Mouse (Mus musculus): ENCODE measurements around the gene Slitrk2.

The Slitrk2 gene

DNA sequence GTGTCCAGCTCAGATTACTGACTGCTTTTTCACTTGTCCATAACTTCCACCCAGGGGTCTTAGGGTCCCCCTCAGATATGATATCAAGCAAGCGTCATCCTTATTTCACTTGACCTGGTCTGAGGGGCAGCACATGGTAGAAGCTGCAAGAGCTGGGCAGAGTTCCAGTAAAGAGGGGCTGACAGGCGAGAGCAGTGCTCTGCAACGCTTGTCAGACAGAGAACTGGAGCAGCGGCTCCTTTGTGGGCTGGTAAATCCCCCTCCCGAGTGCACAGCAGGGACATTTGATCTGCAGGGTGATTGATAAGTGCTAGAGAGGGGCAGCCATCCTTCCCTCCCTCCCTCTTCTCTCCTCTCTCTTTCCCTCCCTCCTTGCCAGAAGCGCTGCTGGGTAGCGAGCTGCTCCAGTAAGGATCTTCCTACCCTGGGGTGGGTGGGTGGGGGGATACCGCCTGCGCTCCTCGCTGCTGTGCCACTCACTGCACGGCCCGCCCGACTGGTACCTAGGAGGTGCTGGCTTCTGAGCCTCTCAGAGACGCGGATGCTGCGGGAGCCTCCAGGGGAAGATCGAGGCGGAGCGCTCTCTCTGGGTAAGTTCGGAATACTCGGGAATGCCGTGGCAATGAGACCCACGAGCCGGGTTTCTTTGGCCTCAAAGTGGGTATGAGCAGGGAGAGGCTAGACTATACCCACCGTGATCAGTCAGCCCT, at the start of gene Slitrk2:
TSS of gene Slitrk2 (plus strand) at position 408 of the 710 bp plus-strand sequence.
- DNase-seq (ENCODE audit: low spot score) = no peak

DNA sequence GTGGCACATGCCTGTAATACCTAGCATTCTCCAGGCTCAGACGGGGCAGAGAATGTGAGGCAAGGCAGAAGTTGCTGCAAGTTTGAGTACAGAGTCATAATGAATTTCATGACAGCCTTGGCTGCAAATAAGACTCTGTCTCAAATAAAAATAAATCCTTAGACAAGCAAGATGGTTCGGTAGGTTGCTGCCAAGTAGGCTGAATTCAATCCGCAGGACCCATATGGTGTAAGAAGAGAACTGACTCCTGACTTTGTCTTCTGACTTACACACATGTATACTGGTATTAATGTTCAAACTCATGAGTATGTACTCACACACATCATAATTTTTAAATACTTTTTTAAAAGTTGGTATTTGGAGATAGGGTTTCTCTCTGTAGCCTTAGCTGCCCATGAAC, 43.6 kb upstream of the Slitrk2 start:
- DNase-seq (ENCODE audit: low spot score) = no peak

DNA sequence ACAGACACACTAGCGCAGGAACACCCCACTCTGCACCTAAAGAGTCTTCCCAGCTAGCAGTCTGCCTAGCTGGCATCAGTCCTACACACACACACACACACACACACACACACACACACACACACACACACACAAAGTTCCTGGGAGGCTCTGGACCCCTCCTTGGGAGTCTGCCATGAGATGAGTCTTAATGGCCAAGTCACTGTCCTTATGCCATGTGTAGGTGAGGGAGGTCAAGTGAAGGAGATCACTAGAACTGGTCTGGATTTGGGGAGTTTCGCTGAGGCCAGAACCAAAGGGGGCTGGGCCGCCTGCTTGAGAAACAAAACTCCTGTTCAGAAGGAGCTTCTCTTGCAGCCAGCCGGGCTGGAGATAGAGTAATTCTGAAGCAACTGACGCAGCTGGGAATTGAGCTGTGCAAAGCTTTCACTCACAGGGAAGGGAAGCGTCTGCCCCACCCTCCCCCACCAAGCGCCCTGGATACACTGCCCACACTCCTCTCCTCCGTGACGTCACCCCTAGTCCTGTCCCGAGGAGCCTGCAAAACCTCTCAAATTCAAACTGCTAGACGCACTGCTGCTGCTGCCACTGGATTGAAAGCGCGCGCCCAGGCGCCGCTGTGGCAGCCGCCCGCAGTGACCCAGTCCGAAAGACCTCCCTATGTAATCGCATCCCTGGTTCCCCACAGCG, 3.5 kb downstream of the Slitrk2 start:
- no peak for DNase-seq (ENCODE audit: low spot score)

DNA sequence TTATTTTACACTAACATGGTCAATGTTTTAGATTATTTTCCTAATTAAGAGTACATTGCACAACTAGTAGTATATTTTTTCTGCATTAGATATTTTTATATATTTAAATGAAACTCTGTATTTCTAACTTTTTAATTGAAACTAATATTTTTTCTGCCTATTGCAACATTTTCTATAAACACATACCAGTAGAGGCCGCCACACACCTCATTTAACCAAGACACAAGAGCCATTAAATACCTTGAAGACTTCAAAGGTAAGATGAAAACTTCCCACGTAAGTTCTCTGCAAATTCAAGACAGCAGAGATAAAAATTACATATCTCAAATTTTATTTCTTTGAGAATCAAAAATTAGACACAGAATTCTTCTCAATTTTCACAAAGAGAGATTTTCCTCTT, 8.2 kb downstream of the Slitrk2 start:
- no peak for DNase-seq (ENCODE audit: low spot score)

DNA sequence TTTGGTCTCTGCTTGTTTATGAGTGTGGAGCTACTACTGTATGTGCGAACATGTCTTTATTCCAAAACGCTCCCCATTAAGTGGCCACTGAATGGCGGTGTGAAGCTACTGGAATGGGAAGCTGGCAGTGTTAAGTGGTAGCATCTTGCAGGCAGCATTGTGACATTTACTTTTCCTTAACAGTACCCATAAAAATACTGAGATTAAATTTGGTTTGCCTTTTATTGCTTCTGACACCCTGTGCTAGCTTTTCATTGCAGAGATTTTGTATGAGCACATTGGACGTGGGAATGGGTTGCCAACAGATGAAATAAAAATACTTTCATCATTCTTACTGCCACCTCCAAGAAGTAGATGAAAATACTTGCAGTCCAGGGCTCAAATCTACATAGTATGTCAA, 27.8 kb downstream of the Slitrk2 start:
- DNase-seq (ENCODE audit: low spot score) = no peak

DNA sequence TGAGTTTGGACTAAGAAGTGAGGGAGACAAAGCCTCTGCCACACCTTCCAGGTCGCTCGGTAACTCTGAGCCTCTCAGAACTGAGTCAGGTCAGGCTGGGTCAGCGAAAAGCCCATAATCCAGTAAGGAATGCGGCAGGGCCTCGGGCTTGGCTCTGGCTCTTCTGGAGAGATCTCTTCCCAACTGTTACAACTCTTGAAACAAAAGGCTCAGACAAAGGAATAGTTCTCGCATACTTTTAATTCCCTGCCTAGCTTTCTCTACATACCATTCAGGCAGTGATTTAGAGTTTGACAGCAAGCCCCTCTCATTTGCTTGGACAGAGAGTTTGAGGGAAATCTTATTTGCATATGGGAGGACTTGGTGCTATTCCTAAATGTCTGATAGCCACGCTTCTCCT, 29.5 kb downstream of the Slitrk2 start:
- DNase-seq (ENCODE audit: low spot score) = no peak
